Mouse (Mus musculus): Measurements from ENCODE around the gene Wwc2. TPM values are rescaled to one million over a fixed set of nuclear protein-coding genes. Genes with fewer than 3 reads are reported as not detected.

The Wwc2 gene
- polyA plus RNA-seq, 1 experiment from 2014 or later, result 10.1 TPM

GRCm38 (mm10) chr8:47979876-47980275 lies 10.8 kb downstream of the Wwc2 start:
- Histone ChIP-seq H3K4me3 (ENCODE audit: low read length) (no peak overlapping the region), H3K9ac (ENCODE audit: low read length) (no peak overlapping the region), H3K4me2 (ENCODE audit: low read depth, low read length) (no peak overlapping the region), H3K27me3 (ENCODE audit: control insufficient read depth, insufficient read depth, low read length) (no peaks in the 10 kb centered on the region), H3K27ac (ENCODE audit: low read length) (no peak overlapping the region), H3K9me3 (replicated peaks; ENCODE audit: control insufficient read depth, low read length) (no peaks in the 10 kb centered on the region), H3K36me3 (ENCODE audit: control insufficient read depth, insufficient read depth) (no peaks in the 10 kb centered on the region), H3K4me1 (ENCODE audit: control insufficient read depth, insufficient read depth, low read length) (peaks cover 3% of the 10 kb centered on the region; the same call in 1 of the 2 replicates)
- no peak for ATAC-seq (replicated peaks; ENCODE audit: extremely low read depth, insufficient read depth, low FRiP score)
- 73% methylated on average over 8 of the region's 8 CpGs for WGBS

- ATAC-seq (replicated peaks; ENCODE audit: extremely low read depth, insufficient read depth, low FRiP score), result no peak
- Histone ChIP-seq H3K36me3 (ENCODE audit: control insufficient read depth, insufficient read depth) (no peaks in the 10 kb centered on the region), H3K9me3 (replicated peaks; ENCODE audit: control insufficient read depth, low read length) (no peaks in the 10 kb centered on the region), H3K27me3 (ENCODE audit: control insufficient read depth, insufficient read depth, low read length) (no peaks in the 10 kb centered on the region), H3K4me2 (ENCODE audit: low read depth, low read length) (no peak overlapping the region), H3K4me3 (ENCODE audit: low read length) (no peak overlapping the region), H3K4me1 (ENCODE audit: control insufficient read depth, insufficient read depth, low read length) (peaks cover 5% of the 10 kb centered on the region; the same call in 1 of the 2 replicates), H3K9ac (ENCODE audit: low read length) (no peak overlapping the region), H3K27ac (ENCODE audit: low read length) (no peak overlapping the region)
- 79% methylated on average over 6 of the region's 6 CpGs for WGBS
Observed at GRCm38 (mm10) chr8:47978755-47979154, 12.0 kb downstream of the Wwc2 start.

- peaks cover 16% of the 10 kb centered on the region for H3K4me1 ChIP-seq (ENCODE audit: control insufficient read depth, insufficient read depth, low read length)
- H3K9me3 ChIP-seq (replicated peaks; ENCODE audit: control insufficient read depth, low read length), result peaks cover 4% of the 10 kb centered on the region; the same call in 1 of the 2 replicates
- ATAC-seq (replicated peaks; ENCODE audit: extremely low read depth, insufficient read depth, low FRiP score), result 0 out of 2 replicates have a peak, but pooled peaks have one; percentile 4
- H3K4me2 ChIP-seq (ENCODE audit: low read depth, low read length), result peak overlapping the region; percentile 64
- peak overlapping the region; percentile 46 for H3K4me3 ChIP-seq (ENCODE audit: low read length)
- 25% methylated on average over 7 of the region's 7 CpGs for WGBS
- no peaks in the 10 kb centered on the region for H3K27me3 ChIP-seq (ENCODE audit: control insufficient read depth, insufficient read depth, low read length)
- no peaks in the 10 kb centered on the region for H3K36me3 ChIP-seq (ENCODE audit: control insufficient read depth, insufficient read depth)
- peak overlapping the region; percentile 65 for H3K9ac ChIP-seq (ENCODE audit: low read length)
- peak overlapping the region; percentile 93 for H3K27ac ChIP-seq (ENCODE audit: low read length)
Observed at GRCm38 (mm10) chr8:47974963-47975314, 15.8 kb downstream of the Wwc2 start.

GRCm38 (mm10) chr8:47974138-47974962 lies 16.4 kb downstream of the Wwc2 start:
- Histone ChIP-seq H3K4me1 (ENCODE audit: control insufficient read depth, insufficient read depth, low read length) (peaks cover 20% of the 10 kb centered on the region), H3K27me3 (ENCODE audit: control insufficient read depth, insufficient read depth, low read length) (no peaks in the 10 kb centered on the region), H3K36me3 (ENCODE audit: control insufficient read depth, insufficient read depth) (no peaks in the 10 kb centered on the region), H3K4me3 (ENCODE audit: low read length) (peak overlapping the region; percentile 46), H3K9ac (ENCODE audit: low read length) (peak overlapping the region; percentile 65), H3K27ac (ENCODE audit: low read length) (peak overlapping the region; percentile 93), H3K9me3 (replicated peaks; ENCODE audit: control insufficient read depth, low read length) (peaks cover 4% of the 10 kb centered on the region; the same call in 1 of the 2 replicates), H3K4me2 (ENCODE audit: low read depth, low read length) (peak overlapping the region; percentile 64)
- 21% methylated on average over 20 of the region's 20 CpGs for WGBS
- ATAC-seq (replicated peaks; ENCODE audit: extremely low read depth, insufficient read depth, low FRiP score), result peak; percentile 80

GRCm38 (mm10) chr8:47971121-47971520 lies 19.6 kb downstream of the Wwc2 start:
- no peak for ATAC-seq (replicated peaks; ENCODE audit: extremely low read depth, insufficient read depth, low FRiP score)
- 63% methylated on average over 2 of the region's 2 CpGs for WGBS
- peak overlapping the region; percentile 71 for H3K27ac ChIP-seq (ENCODE audit: low read length)
- no peak overlapping the region for H3K4me3 ChIP-seq (ENCODE audit: low read length)
- H3K4me2 ChIP-seq (ENCODE audit: low read depth, low read length), result no peak overlapping the region
- H3K9me3 ChIP-seq (replicated peaks; ENCODE audit: control insufficient read depth, low read length), result peaks cover 4% of the 10 kb centered on the region; the same call in 1 of the 2 replicates
- no peaks in the 10 kb centered on the region for H3K27me3 ChIP-seq (ENCODE audit: control insufficient read depth, insufficient read depth, low read length)
- no peaks in the 10 kb centered on the region for H3K36me3 ChIP-seq (ENCODE audit: control insufficient read depth, insufficient read depth)
- H3K9ac ChIP-seq (ENCODE audit: low read length), result no peak overlapping the region
- peaks cover 30% of the 10 kb centered on the region for H3K4me1 ChIP-seq (ENCODE audit: control insufficient read depth, insufficient read depth, low read length)

- no peaks in the 10 kb centered on the region for H3K36me3 ChIP-seq (ENCODE audit: control insufficient read depth, insufficient read depth)
- ATAC-seq (replicated peaks; ENCODE audit: extremely low read depth, insufficient read depth, low FRiP score), result no peak
- peaks cover 28% of the 10 kb centered on the region for H3K4me1 ChIP-seq (ENCODE audit: control insufficient read depth, insufficient read depth, low read length)
- H3K27ac ChIP-seq (ENCODE audit: low read length), result peak overlapping the region; percentile 71
- H3K27me3 ChIP-seq (ENCODE audit: control insufficient read depth, insufficient read depth, low read length), result no peaks in the 10 kb centered on the region
- H3K9me3 ChIP-seq (replicated peaks; ENCODE audit: control insufficient read depth, low read length), result peaks cover 4% of the 10 kb centered on the region; the same call in 1 of the 2 replicates
- H3K4me3 ChIP-seq (ENCODE audit: low read length), result no peak overlapping the region
- 61% methylated on average over 5 of the region's 5 CpGs for WGBS
- no peak overlapping the region for H3K9ac ChIP-seq (ENCODE audit: low read length)
- H3K4me2 ChIP-seq (ENCODE audit: low read depth, low read length), result no peak overlapping the region
Observed at GRCm38 (mm10) chr8:47970576-47970975, 20.1 kb downstream of the Wwc2 start.

- Histone ChIP-seq H3K9ac (ENCODE audit: low read length) (no peak overlapping the region), H3K27me3 (ENCODE audit: control insufficient read depth, insufficient read depth, low read length) (no peaks in the 10 kb centered on the region), H3K36me3 (ENCODE audit: control insufficient read depth, insufficient read depth) (no peaks in the 10 kb centered on the region), H3K27ac (ENCODE audit: low read length) (no peak overlapping the region), H3K4me1 (ENCODE audit: control insufficient read depth, insufficient read depth, low read length) (peaks cover 29% of the 10 kb centered on the region), H3K9me3 (replicated peaks; ENCODE audit: control insufficient read depth, low read length) (no peaks in the 10 kb centered on the region), H3K4me3 (ENCODE audit: low read length) (no peak overlapping the region), H3K4me2 (ENCODE audit: low read depth, low read length) (no peak overlapping the region)
- ATAC-seq (replicated peaks; ENCODE audit: extremely low read depth, insufficient read depth, low FRiP score), result no peak
- 66% methylated on average over 20 of the region's 20 CpGs for WGBS
Observed at GRCm38 (mm10) chr8:47967045-47967920, 23.4 kb downstream of the Wwc2 start.

- Histone ChIP-seq H3K27me3 (ENCODE audit: control insufficient read depth, insufficient read depth, low read length) (no peaks in the 10 kb centered on the region), H3K36me3 (ENCODE audit: control insufficient read depth, insufficient read depth) (no peaks in the 10 kb centered on the region), H3K4me2 (ENCODE audit: low read depth, low read length) (no peak overlapping the region), H3K9me3 (replicated peaks; ENCODE audit: control insufficient read depth, low read length) (no peaks in the 10 kb centered on the region), H3K9ac (ENCODE audit: low read length) (no peak overlapping the region), H3K27ac (ENCODE audit: low read length) (no peak overlapping the region), H3K4me3 (ENCODE audit: low read length) (no peak overlapping the region), H3K4me1 (ENCODE audit: control insufficient read depth, insufficient read depth, low read length) (peaks cover 22% of the 10 kb centered on the region)
- 79% methylated on average over 4 of the region's 4 CpGs for WGBS
- ATAC-seq (replicated peaks; ENCODE audit: extremely low read depth, insufficient read depth, low FRiP score), result no peak
Observed at GRCm38 (mm10) chr8:47962484-47962883, 28.2 kb downstream of the Wwc2 start.
